Comparison of ENCODE assay signal across 9 mouse cellular contexts in genomic region chr1:159717016-159717415, GRCm38 (mm10).
DNase-seq lines count a peak whose midpoint lies in the region; TF ChIP-seq lines count a peak whose summit lies in the region.
"Had no signal": no experiment of that assay in that cellular context is flagged by ENCODE, and none has a peak within 500 bp of the region (broad histone marks: within the 10 kb centered on the region; RNA-seq: fewer than 3 reads in every experiment).

No protein-coding gene starts in this region.

- peak; percentile 24 for DNase-seq in gastrocnemius, adult 2 months
- DNase-seq in gastrocnemius, postnatal 14 days: no peak
- DNase-seq in cerebellum, adult 8-10 months: peak; percentile 31
- DNase-seq in layer of hippocampus, adult 11-12 months (ENCODE audit: low spot score): peak; percentile 86
- DNase-seq in left cerebral cortex, postnatal 36 days (ENCODE audit: low spot score in 2 of 2): peak; percentile 75 to 84
- DNase-seq in heart, postnatal 25 days (ENCODE audit: low spot score): no peak
- no peak for DNase-seq in gastrocnemius, adult 18-20 months (ENCODE audit: low spot score)
- DNase-seq in adrenal gland, postnatal 14 days: no peak

- no peak for TF ChIP-seq CTCF in gastrocnemius, adult 2 months (IDR thresholded peaks at IDR 0.05)

- H3K4me3 ChIP-seq in gastrocnemius, adult 2 months: no peak overlapping the region
- H3K4me3 ChIP-seq: hindbrain, embryonic 12.5 days had no signal

- intact Hi-C loops in gastrocnemius, adult 2 months (cut with DNase I): no loop called here
- intact Hi-C loops in gastrocnemius, postnatal 14 days (cut with DNase I; ENCODE audit: low total_unique reads): no loop called here
- intact Hi-C loops in left cerebral cortex, postnatal 36 days (cut with DNase I): no loop called here
- intact Hi-C loops in heart, postnatal 25 days (cut with DNase I): no loop called here

- H3K27ac ChIP-seq in gastrocnemius, adult 2 months: no peak overlapping the region
- H3K27ac ChIP-seq: hindbrain, embryonic 12.5 days had no signal

Comparison
In these comparisons a context has a peak if more than half of its experiments do, and no peak if none do; other contexts are left out.
1. DNase-seq: peak in gastrocnemius, adult 2 months (single experiment), cerebellum, adult 8-10 months (single experiment), layer of hippocampus, adult 11-12 months (single experiment) and left cerebral cortex, postnatal 36 days (2 of 2); none in gastrocnemius, postnatal 14 days (single experiment), heart, postnatal 25 days (single experiment), gastrocnemius, adult 18-20 months (single experiment) and adrenal gland, postnatal 14 days (single experiment).